Mouse (Mus musculus) embryonic fibroblast, embryonic 13.5 days (primary cell): ENCODE measurements at regions not wholly inside any gene's neighbourhood (a gene's known extent, or its start where the extent isn't known, plus 50 kb on each side); places are given as distances from the start of the nearest gene placed in this dataset.
A peak's percentile ranks its signal among the peaks of the same experiment; 100 is the strongest.

Experiments
- CTCF ChIP-seq: IDR thresholded peaks from 2 replicates; pipeline ENCODE4 v1.5.1; 2011; ENCODE audit warnings: mild to moderate bottlenecking, control low read depth, low read length, moderate library complexity, borderline replicate concordance; ENCODE audit not compliant: insufficient read depth
- POLR2A ChIP-seq: IDR thresholded peaks from 2 replicates; pipeline ENCODE4 v1.6.1; 2011; ENCODE audit warnings: low read depth, mild to moderate bottlenecking, control low read depth, low read length, moderate library complexity

GRCm38 (mm10) chr11:94874155-94874561 lies 61.9 kb upstream of the Col1a1 start:
- TF ChIP-seq CTCF (no peak), POLR2A (peak; percentile 56)
